Mouse (Mus musculus) hindbrain, embryonic 16.5 days (tissue): ENCODE measurements around the gene Aldh3a2. TPM values are rescaled to one million over a fixed set of nuclear protein-coding genes. Genes with fewer than 3 reads are reported as not detected.
"Not testable (repeated sequence)": the region's sequence is repeated elsewhere in the genome, so short reads cannot be mapped to it uniquely, and the experiment has no call there.

ENCODE experiments used
- ATAC-seq: fragments of 200-750 bp; cut with Nextera tagmentation; 2 replicates; pipeline ENCODE4 v1.8.0; 2017; ENCODE audit warnings: moderate TSS enrichment, moderate library complexity
- H3K27ac ChIP-seq: fragments of 300-500 bp; sonication (generic); 2 replicates; pipeline ENCODE4 v1.5.1; 2014; ENCODE audit warnings: low read depth, mild to moderate bottlenecking, control low read depth, low read length, moderate library complexity
- H3K27me3 ChIP-seq: fragments of 300-500 bp; sonication (generic); replicated peaks from 2 replicates; pipeline ENCODE4 v1.6.1; 2014; ENCODE audit warnings: low read length; ENCODE audit not compliant: control insufficient read depth, insufficient read depth
- H3K36me3 ChIP-seq: fragments of 300-500 bp; sonication (generic); 2 replicates; pipeline ENCODE4 v1.6.1; 2014; ENCODE audit warnings: mild to moderate bottlenecking, low read length, moderate library complexity, mixed read lengths; ENCODE audit not compliant: control insufficient read depth, insufficient read depth
- H3K4me1 ChIP-seq: fragments of 300-500 bp; sonication (generic); 2 replicates; pipeline ENCODE4 v1.6.1; 2014; ENCODE audit warnings: low read depth, low read length; ENCODE audit not compliant: control insufficient read depth, insufficient read depth
- H3K4me2 ChIP-seq: fragments of 300-500 bp; sonication (generic); 2 replicates; pipeline ENCODE4 v1.6.1; 2014; ENCODE audit warnings: mild to moderate bottlenecking, low read length, control low read depth, moderate library complexity
- H3K4me3 ChIP-seq: fragments of 300-500 bp; sonication (generic); 2 replicates; pipeline ENCODE4 v1.5.1; 2014; ENCODE audit warnings: mild to moderate bottlenecking, low read length, control low read depth, moderate library complexity
- H3K9ac ChIP-seq: fragments of 300-500 bp; sonication (generic); 2 replicates; pipeline ENCODE4 v1.6.1; 2014; ENCODE audit warnings: low read depth, mild to moderate bottlenecking, control low read depth, low read length, moderate library complexity
- H3K9me3 ChIP-seq: fragments of 300-500 bp; sonication (generic); 2 replicates; pipeline ENCODE4 v1.6.1; 2014; ENCODE audit warnings: mild to moderate bottlenecking, low read length, moderate library complexity; ENCODE audit not compliant: control insufficient read depth
- WGBS: fragments of 180-500 bp; shearing (Covaris S2); extraction: QIAGEN DNeasy Blood & Tissue Kit; methylation state at CpG from one replicate; pipeline ENCODE4 v1.1.7; 2014; 5-methylcytosine and 5-hydroxymethylcytosine counted together
- polyA plus RNA-seq: library from polyadenylated mRNA; unstranded; fragments of >200 nt; fragmentation: Nextera tagmentation; extraction: Ambion mirVana; gene quantifications from 2 replicates; pipeline ENCODE4 v1.2.1, GENCODE M21; 2015

Aldh3a2 gene
- polyA plus RNA-seq, 1 experiment from 2014 or later = 35.8 TPM

DNA sequence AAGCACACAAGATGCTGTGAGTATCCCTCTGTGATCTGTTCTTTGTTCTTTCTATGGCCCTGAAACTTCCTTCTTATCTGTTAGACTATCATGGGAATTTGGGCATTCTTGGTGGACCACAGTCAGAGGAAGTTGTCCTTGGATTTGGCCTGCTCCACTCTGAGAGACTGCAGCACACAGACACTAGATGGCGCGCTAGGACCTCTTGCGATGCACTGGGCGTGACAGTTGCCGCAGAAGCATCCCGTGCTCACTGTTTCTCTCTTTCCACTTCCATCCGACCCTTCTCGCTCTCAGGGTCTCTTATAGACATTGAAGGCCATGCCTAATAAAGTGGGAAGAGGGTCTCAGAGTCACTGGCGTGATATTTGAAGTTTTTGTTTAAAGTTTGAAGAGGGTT, 73.9 kb downstream of the Aldh3a2 start:
- Histone ChIP-seq H3K4me3 (no peak overlapping the region), H3K27me3 (no peaks in the 10 kb centered on the region), H3K27ac (no peak overlapping the region), H3K9ac (no peak overlapping the region), H3K9me3 (no peaks in the 10 kb centered on the region), H3K36me3 (no peaks in the 10 kb centered on the region), H3K4me1 (no peaks in the 10 kb centered on the region), H3K4me2 (no peak overlapping the region)
- ATAC-seq = peak; percentile 72; the same call in 1 of the 2 replicates
- WGBS = 8% methylated on average over 9 of the region's 9 CpGs

DNA sequence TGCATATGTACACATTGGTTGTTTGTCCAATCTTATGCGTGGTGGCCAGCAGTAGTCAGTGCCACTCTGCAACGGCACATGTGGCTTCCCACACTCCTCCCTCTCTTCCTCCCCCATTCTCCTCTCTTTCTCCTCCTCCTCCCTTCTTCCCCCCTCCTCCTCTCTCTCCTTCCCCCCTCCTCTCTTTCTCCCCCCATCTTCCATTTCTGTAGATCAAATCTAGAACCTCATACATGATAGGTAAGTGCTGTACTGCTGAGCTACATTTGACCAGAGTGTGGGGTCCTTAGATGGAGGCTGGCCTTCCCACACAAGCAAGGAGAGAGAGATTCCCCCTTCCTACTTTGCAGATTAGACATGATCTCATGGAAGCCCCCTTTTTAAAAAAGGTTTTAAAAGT, 74.5 kb downstream of the Aldh3a2 start:
- H3K9ac ChIP-seq = no peak overlapping the region
- no peaks in the 10 kb centered on the region for H3K27me3 ChIP-seq
- 100% methylated on average over 2 of the region's 2 CpGs for WGBS
- no peaks in the 10 kb centered on the region for H3K4me1 ChIP-seq
- no peak overlapping the region for H3K4me2 ChIP-seq
- no peak for ATAC-seq
- H3K4me3 ChIP-seq = no peak overlapping the region
- no peaks in the 10 kb centered on the region for H3K9me3 ChIP-seq
- H3K36me3 ChIP-seq = no peaks in the 10 kb centered on the region
- H3K27ac ChIP-seq = no peak overlapping the region

DNA sequence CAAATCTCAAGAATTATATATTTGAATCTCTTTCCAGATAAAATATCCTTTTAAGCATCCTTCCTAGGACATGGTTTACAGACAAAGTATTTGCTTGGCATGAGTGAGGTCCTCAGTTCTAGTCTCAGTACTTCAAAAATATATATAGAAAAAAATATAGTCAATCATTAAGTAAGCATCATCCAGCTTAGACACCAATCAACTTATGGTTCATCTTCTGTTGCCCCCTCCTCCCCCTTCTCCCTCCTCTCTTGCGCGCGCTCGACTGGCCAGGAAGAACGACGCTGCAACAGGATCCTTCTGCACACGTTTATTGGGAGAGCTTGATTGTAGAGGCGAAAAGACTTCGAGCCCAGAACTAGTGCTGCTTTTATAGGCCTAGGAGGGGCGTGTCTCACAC, 75.1 kb downstream of the Aldh3a2 start:
- not testable (repeated sequence) for H3K9me3 ChIP-seq, H3K36me3 ChIP-seq, H3K4me3 ChIP-seq, H3K27me3 ChIP-seq, H3K27ac ChIP-seq, H3K4me1 ChIP-seq, H3K4me2 ChIP-seq, H3K9ac ChIP-seq, ATAC-seq
- WGBS = 89% methylated on average over 7 of the region's 10 CpGs

DNA sequence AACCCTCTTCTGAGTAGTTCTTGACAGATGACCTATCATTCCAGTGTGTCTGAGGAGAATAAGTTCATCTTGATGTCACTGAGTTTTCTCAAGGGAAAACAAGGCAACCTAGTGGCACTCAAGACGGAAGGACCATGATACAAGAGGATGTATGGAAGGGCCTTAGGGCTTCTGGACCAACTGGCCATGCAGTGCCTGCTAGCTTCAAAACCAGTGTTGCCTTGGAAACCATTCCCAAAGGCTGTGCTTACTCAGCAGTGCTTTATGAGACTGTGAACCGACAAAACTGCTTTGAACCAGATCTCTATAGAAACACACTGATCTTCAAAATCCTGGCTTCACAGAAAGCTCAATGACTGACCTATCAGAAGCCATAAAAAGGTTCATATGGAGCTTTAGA, 76.5 kb downstream of the Aldh3a2 start:
- Histone ChIP-seq H3K4me2 (no peak overlapping the region), H3K36me3 (no peaks in the 10 kb centered on the region), H3K9me3 (no peaks in the 10 kb centered on the region), H3K4me3 (no peak overlapping the region), H3K27ac (no peak overlapping the region), H3K27me3 (no peaks in the 10 kb centered on the region), H3K9ac (no peak overlapping the region; the same call in 1 of the 2 replicates), H3K4me1 (no peaks in the 10 kb centered on the region)
- WGBS = 36% methylated on average over 2 of the region's 2 CpGs
- ATAC-seq = no peak

DNA sequence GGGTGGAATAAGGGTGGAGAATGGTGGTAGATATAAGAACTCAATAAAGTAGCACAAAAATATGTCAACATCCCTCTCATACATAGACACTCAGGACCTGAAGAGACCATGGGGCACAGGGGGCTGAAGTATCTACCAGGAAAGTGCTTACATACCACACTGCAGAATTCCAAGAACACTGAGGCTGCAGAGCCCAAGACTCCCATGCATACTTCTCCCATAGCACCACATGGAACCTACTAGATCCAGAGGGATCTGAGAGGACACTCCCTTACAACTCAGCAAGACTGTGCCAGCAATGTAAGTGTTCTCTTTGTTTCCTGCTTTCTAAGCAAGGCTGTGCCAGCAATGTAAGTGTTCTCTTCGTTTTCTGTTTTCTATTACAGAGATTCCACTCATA, 83.4 kb downstream of the Aldh3a2 start:
- H3K36me3 ChIP-seq = no peaks in the 10 kb centered on the region
- H3K4me1 ChIP-seq = no peaks in the 10 kb centered on the region
- H3K4me3 ChIP-seq = no peak overlapping the region
- H3K9ac ChIP-seq = no peak overlapping the region
- no peak for ATAC-seq
- no peak overlapping the region for H3K4me2 ChIP-seq
- no peaks in the 10 kb centered on the region for H3K27me3 ChIP-seq
- WGBS = 83% methylated on average over 1 of the region's 1 CpGs
- H3K9me3 ChIP-seq = no peaks in the 10 kb centered on the region
- H3K27ac ChIP-seq = no peak overlapping the region

DNA sequence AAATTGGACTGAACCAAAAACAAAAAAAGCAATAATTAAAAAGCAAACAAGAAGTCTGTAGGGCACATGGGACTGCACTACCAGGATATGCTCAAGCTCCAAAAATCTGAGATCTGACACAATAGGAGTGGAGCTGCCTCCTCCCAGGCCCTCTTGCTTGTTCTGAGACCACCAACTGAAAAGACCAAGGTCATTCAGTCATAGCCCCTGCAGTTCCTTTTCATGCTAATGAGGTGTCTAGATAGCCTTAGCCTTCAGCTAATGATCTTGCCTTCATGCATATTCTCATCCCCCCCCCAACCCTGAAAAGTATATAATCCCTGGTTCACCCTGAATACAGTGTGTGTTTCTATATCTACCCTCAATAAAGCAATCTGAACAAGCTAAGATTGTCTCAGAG, 85.6 kb downstream of the Aldh3a2 start:
- Histone ChIP-seq H3K36me3 (no peaks in the 10 kb centered on the region), H3K27me3 (no peaks in the 10 kb centered on the region), H3K4me1 (no peaks in the 10 kb centered on the region), H3K27ac (no peak overlapping the region), H3K9ac (no peak overlapping the region), H3K4me2 (no peak overlapping the region), H3K9me3 (no peaks in the 10 kb centered on the region), H3K4me3 (no peak overlapping the region)
- ATAC-seq = no peak

DNA sequence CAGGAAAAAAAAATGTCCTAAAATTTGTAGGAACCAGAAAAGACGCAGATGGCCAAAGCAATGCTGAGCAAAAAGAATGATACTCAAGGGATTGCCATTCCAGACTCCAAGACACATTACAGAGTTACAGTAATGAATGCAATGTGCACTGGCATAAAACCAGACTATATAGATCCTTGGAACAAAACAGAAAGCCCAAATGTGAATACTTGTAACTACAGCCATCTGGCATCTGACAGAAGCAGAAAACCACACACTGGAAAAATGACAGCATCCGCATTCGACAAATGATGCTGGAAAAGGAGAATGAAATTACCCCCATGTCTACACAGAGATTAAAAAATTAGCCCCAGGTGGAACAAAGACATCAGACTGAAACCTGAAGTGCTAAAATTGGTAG, 86.9 kb downstream of the Aldh3a2 start:
- Histone ChIP-seq H3K27me3 (no peaks in the 10 kb centered on the region), H3K9me3 (no peaks in the 10 kb centered on the region), H3K36me3 (no peaks in the 10 kb centered on the region), H3K4me2 (no peak overlapping the region), H3K4me3 (no peak overlapping the region), H3K4me1 (peaks cover 3% of the 10 kb centered on the region; the same call in 1 of the 2 replicates), H3K9ac (no peak overlapping the region), H3K27ac (no peak overlapping the region)
- ATAC-seq = no peak
- 53% methylated on average over 3 of the region's 3 CpGs for WGBS

DNA sequence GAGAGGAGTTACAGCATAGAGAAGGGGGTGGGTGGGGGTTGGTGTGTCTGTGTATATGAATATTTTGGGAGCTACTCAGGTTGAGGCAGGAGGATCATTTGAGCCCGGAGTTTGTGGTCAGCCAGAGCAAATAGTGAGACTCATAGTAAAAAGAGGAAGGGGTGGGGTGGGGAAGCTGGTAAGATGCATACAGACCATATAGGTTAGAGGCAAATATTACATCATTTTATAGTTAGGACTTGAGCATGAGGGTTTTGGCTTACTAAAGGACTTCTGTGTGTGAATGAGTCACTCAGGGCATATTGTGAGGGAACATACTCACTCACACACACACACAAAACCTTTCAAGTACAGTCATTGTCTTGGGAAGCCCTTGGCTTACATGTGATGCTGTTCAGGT, 90.9 kb downstream of the Aldh3a2 start:
- H3K4me2 ChIP-seq = peak overlapping the region; percentile 56; the same call in 1 of the 2 replicates
- H3K27me3 ChIP-seq = no peaks in the 10 kb centered on the region
- H3K9me3 ChIP-seq = no peaks in the 10 kb centered on the region
- no peak overlapping the region for H3K9ac ChIP-seq
- H3K4me3 ChIP-seq = no peak overlapping the region
- H3K27ac ChIP-seq = peak overlapping the region; percentile 75
- no peak for ATAC-seq
- WGBS = 87% methylated on average over 1 of the region's 1 CpGs
- H3K4me1 ChIP-seq = peaks cover 22% of the 10 kb centered on the region
- no peaks in the 10 kb centered on the region for H3K36me3 ChIP-seq

DNA sequence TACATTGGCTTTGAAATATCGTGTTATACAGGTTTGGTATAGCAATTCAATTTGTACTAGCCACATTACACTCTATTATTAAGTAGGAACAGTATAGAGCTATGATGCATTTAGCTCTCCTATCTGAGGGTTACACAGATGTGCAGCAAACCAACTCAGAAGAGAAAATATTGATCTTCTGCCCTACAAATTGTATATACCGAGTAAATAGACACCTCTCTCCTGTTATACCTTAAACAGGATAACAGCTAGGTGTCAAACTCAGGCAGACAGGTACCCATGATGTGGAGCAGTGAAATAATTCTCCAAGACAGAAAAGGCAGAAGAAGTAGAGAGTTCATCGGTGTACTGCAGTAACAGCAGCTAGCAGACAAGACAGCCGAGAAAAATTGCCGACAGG, 91.5 kb downstream of the Aldh3a2 start:
- H3K9ac ChIP-seq = no peak overlapping the region

More for the DNA sequence above, 91.5 kb downstream of the Aldh3a2 start:
- Histone ChIP-seq H3K4me2 (peak overlapping the region; percentile 56), H3K4me3 (no peak overlapping the region), H3K4me1 (peaks cover 28% of the 10 kb centered on the region), H3K9me3 (no peaks in the 10 kb centered on the region), H3K36me3 (no peaks in the 10 kb centered on the region), H3K27me3 (no peaks in the 10 kb centered on the region), H3K27ac (peak overlapping the region; percentile 80)
- ATAC-seq = no peak
- WGBS = 60% methylated on average over 5 of the region's 5 CpGs
